Mouse (Mus musculus): Measurements from ENCODE around the gene Gm20906. TPM values are rescaled to one million over a fixed set of nuclear protein-coding genes. Genes with fewer than 3 reads are reported as not detected.
"Not testable (repeated sequence)": the region's sequence is repeated elsewhere in the genome, so short reads cannot be mapped to it uniquely, and the experiment has no call there.

The Gm20906 gene
- not detected in 2 replicates for polyA plus RNA-seq (2014; fragmentation: Nextera tagmentation; extraction: Ambion mirVana)

- H3K4me2 ChIP-seq (ENCODE audit: low read length); H3K4me3 ChIP-seq (ENCODE audit: low read depth, low read length); H3K27ac ChIP-seq (ENCODE audit: low read depth, low read length); ATAC-seq; H3K4me1 ChIP-seq (ENCODE audit: control insufficient read depth, insufficient read depth, low read length); H3K27me3 ChIP-seq (replicated peaks; ENCODE audit: control insufficient read depth, insufficient read depth, low read length); DNase-seq (ENCODE audit: low spot score); H3K36me3 ChIP-seq (ENCODE audit: control insufficient read depth, insufficient read depth, low read length); H3K9ac ChIP-seq (ENCODE audit: low read length); H3K9me3 ChIP-seq (replicated peaks; ENCODE audit: control insufficient read depth, low read length): not testable (repeated sequence)
- WGBS, result no CpG with 5 or more reads among the region's 6 CpGs
Observed at GRCm38 (mm10) chrY:87550666-87551065, at the start of gene Gm20906. Gm20906 (plus strand) TSS chrY:87550966.
